Mouse (Mus musculus) ovary, adult 18-20 months (tissue): ENCODE results near the gene Gm7534.
"Not testable (repeated sequence)": the region's sequence is repeated elsewhere in the genome, so short reads cannot be mapped to it uniquely, and the experiment has no call there.

Source experiments
- DNase-seq: peaks from one replicate; pipeline ENCODE4 v3.0.0; 2022; ENCODE audit warnings: low spot score, mixed read lengths

The Gm7534 gene

DNA sequence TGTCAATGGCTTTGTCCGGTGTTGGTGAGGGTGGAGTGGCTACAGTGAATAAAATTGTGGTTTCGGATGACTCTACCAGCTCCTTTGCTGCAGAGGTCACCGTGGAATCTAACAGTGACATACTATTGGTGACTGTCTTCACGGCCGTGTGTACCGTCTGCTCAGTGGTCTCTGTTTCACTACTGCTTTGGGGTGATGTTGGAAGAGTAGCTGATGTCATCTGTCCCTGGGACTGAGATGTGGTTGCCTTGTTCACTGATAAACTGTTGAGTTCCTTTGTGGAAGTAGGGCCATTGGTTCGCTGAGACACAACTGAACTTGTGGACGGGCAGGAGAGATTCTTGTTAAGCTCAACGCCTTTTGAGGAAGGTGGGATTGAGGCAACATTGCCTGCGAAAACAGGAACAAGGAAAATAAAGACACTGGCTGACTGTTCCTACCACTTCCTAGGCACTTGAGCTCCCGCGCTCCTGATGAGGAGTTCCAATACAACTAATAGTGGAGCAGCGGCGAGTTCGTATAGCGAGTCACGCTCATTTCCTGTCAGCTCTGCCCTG is 614 bp upstream of the Gm7534 start:
- no peak for DNase-seq

DNA sequence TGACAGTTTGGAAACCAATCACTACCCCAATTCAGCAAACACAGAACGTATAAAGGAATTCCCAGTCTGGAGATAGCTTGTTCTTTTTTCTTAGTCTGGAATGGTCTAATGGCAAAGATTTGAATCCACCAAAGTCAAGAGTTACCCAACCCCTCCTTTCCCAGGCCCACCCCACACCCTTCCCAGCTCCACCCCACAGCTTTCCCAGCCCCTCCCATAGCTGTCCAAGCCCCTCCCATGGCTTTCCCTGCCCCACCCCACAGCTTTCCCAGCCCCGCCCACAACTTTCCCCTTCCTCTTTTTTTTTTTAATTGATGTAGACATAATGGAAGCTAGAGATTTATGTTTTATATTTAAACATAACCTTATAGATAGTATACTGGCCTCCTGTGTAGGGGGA is 3.4 kb downstream of the Gm7534 start:
- DNase-seq: no peak

DNA sequence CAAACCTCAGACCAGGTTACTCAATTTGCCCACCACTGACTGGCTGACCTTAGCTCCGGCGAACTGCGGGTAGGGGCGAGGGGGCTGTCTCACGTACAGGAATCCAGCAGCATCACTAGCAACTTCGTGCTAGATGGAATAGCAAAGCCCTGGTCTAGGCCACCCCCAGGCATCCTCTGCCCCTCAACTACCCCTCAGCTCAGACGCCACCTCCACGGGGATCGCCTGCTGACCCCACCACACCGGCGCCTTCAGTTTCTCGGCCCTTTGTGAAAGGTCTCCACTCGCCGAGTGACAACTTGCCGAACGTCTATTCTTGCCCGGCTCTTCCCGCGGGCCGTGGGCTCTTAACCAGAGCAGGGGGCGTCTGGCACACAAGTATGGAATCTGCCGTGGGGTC is 16.5 kb downstream of the Gm7534 start:
- DNase-seq: no peak

DNA sequence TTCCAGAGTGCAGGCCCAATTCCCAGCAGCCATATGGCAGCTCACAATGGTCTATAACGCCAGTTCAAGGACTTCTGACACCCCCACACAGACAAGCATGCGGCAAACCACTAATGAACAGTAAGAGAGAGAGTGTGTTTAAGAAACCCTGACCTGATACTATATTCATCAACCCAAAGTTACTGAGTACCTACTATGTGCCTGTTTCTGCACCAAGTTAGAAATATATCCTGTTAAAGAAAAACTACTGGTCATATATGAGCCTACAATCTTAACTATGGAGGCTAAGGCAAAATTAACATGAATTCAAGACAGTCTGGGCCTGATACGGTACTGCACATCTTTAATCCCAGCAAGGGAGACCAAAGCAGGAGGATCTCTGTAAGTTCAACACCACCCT is 17.2 kb downstream of the Gm7534 start:
- DNase-seq: no peak

DNA sequence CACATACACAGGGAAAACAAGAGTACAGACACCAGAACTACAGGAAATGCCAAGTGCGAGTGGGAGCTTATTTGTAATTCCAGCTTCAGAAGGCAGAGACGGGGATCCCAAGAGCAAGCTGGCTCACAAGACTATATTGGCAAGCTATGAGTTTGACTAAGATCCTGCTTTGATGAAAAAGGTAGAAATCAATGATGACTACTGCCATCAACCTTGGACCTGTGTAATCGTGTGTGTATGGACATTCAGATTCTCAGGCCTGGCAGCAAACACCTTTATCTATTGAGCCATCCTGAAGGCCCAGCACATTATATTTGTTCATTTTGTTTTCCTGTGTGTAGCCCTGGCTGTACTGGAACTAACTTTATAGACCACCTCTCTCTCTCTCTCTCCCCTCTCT is 19.1 kb downstream of the Gm7534 start:
- no peak for DNase-seq

DNA sequence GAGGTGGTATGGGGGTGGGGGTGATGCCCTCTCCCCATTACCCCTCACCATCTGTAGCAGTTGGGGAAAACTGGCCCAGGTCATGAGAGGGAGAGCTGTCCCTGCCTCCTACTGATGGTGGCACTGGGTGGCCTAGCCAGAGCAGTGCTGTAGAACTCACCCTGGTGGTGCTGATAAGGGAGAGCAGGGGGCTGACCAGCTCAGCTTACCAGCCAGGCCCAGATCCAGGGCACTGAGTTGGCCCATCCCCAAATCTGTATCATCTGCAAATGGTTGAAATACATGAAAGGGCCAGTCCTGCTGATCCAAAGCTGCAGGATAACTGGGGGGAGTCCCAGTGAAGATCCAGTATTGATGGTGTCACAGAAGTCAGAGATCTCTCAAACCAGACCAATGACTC is 21.0 kb downstream of the Gm7534 start:
- DNase-seq: no peak

DNA sequence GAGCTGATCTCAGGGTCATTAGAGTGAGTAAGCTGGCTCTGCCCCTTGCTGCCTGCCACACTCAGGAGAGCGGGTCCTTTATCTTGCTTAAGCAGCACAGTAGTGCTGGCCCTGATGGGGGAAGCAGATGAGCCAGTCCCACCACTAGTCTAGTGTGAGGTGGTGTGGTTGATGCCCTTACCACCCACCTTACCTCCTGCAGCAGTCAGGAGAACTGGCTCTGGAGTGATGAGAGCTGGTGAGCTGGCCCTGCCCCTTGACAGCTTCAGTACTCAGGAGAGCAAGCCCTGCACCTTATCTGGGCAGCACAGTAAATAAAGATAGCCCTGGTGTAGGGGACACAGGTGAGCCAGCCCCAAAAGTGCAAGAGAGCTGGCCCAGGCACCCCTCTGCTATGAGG is 21.7 kb downstream of the Gm7534 start:
- DNase-seq: no peak

DNA sequence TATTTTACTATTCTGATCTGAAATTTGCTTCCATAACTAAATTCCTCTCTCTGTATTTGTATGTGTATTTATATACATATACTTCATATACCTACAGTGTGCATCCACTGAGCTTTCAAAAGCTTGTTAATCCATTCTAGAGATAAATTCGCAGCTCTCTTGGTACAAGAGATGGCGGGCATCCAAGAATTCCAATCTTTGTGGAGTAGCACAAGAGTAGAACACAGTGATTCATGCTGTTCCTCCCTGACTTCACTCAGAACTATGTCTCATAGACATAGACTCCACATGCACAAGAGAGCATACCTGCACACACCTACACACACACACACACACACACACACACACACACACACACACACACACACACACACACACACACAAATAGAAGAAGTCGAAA is 30.4 kb downstream of the Gm7534 start:
- no peak for DNase-seq

DNA sequence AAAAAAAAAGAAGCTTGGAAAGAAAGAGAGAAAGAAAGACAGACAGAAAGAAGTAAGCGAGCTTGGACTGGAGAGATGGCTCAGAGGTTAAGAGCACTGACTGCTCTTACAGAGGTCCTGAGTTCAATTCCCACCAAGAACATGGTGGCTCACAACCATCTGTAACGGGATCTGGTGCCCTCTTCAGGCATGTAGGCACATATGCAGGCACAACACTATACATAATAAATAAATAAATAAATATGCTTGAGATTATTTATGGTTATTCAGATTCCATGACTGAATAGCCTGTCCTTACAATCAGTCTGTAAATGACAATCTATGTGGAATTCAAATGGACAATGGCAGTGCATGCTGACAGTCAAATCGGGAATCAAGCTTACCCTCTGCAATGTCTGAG is 35.9 kb downstream of the Gm7534 start:
- no peak for DNase-seq

DNA sequence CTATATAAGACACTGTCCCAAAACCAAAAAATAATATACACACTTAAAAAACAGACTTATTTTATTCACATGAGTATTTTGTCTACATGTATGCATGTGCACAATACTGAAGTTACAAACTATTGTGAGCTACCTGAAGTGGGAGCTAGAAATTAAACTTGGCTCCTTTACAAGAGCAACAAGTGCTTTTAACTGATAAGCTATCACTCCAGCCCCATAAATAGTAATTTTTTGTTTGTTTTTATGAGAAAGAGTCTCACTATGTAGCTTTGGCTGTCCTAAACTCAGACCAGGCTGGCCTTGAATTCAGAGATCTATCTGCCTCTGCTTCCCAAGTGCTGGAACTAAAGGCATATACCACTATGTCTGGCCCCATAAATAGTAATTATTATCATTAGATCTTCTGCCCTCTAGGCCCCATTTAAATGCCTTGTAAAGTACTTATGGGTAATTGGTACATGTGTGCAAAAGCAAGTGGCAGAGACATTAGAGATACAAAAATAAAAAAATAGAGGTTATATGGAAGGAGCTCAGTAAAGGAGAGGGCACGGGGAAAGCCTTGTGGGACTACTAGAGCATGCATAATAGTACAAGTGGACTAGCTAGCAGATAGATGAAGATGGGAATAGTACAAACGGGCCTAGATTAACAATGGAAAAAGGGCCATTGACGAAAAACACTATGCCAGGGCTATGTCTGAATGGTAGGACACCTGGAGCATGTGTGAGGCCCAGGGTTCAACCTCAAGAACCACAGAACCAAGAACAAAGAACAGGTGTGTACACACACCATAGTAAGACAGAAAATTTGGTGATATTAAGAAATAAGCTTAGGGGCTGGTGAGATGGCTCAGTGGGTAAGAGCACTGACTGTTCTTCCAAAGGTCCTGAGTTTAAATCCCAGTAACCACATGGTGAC is 37.0 kb downstream of the Gm7534 start:
- DNase-seq: no peak

DNA sequence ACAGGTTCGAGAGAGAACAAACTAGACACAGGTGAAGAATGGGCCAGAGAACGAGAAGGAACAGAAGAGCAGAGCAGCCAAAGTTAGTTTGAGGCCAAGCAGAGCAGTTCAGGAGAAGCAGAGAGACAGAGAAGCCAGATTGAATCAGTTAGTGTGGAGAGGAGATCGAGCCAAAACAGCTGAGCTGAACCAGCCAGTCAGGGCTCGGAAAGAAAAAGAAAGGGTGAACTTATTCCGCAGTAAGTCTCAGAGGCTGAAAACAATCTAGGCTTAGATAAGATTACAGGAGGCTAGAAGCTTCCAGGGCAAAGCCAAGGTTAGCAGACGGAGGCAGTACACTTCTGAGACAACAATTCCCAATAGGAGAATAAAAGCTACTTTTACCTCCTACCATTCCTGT is 37.8 kb downstream of the Gm7534 start:
- DNase-seq: peak; percentile 55

DNA sequence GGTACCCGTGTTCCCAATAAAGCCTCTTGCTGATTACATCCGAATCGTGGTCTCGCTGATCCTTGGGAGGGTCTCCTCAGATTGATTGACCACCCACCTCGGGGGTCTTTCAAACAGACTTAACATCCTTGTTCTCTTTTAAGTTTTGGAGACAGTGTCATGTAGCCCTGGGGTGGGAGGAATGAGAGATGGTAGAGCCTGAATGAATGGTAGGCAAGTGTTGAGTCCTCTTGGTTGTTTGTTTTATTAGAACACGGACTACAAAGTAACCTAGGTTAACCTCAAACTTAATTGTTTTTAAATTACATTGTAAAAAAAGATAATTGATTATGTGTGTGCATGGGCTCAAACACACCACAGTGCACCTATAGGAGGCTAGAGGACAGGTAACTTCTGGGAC is 38.2 kb downstream of the Gm7534 start:
- no peak for DNase-seq

DNA sequence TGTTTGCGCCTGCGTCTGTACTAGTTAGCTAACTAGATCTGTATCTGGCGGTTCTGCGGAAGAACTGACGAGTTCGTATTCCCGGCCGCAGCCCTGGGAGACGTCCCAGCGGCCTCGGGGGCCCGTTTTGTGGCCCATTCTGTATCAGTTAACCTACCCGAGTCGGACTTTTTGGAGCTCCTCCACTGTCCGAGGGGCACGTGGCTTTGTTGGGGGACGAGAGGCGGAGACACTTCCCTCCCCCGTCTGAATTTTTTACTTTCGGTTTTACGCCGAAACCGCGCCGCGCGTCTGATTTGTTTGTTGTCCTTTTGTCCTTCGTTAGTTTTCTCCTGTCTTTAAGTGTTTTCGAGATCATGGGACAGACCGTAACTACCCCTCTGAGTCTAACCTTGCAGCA is 42.7 kb downstream of the Gm7534 start:
- not testable (repeated sequence) for DNase-seq

DNA sequence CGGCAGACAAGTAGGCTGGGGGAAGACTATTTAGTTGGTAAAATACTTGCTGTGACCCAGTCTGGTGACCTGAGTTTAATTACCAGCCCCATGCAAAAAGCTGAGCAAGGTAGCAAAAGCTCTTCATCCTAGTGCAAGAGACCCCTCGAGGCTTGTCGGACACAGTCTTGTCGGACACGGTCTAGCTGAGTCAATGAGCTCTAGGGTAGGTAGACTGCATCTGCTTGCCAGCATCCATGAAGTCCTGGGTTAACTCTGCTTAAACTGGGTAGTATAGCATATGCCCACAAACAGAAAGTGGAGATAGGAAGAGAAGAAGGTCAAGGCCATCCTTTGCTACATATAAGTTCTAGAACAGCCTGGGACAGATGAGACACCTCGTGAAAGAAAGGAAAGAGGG is 44.0 kb downstream of the Gm7534 start:
- DNase-seq: no peak

DNA sequence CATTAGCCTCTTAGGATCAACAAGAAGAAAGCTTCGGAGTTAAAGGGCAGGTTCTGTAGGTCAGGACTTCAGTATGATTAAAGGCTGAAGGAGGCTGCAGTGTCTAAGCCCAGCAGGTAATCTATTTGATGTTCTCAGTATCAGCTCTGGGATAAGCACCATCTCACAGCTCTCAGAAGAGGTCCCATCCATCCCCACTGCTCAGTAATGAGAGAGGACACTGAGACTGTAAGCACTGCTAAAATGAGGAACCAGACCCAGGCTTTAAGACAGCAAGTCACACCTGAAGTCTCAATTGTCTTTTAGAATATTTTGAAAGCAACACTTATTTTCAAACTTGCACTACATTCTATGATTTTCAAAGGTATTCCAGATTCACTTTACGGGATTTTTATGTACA is 45.2 kb downstream of the Gm7534 start:
- DNase-seq: no peak

DNA sequence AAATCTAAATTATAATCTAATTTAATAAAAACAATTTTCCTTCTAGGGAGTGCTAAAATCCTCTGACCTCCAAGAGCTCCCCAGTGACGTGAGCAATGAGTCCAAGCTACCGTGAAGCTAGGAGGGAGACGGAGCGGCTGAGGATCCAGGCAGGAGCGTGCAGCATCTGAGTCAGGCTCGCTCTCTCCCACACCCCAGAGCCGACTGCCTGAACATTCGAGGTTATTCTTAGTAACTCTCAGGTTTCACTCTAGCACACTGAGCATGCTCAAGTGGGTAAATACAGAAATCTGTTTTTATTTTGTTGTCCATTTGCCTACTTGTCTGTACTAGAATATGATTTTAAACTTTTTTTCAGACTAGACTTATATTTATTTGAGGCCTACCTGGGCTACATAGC is 46.1 kb downstream of the Gm7534 start:
- no peak for DNase-seq

DNA sequence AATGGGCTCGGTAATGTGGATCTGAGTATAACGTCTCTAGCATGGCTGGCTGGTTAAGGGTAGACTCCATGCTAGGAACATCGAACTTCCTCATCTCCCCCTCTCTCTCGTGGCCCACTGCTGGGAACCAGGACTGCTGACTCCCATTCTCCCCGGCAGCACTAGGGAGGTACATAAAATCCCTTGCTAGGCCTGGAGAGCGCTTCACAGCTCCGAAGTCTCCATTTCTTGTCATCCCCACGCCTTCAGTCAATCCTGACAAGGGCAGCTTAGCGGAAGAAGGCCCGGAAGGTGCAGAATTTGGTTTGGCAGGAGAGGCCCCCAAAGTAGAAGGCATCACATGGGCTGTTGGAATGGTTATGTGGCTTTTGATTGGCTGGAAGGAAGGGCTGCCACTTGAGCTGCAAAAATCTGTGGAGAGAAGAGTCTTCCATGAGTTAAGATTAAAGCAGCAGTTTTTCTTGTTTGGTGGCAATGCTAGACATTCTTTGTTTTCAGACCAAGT is 46.8 kb downstream of the Gm7534 start:
- no peak for DNase-seq

DNA sequence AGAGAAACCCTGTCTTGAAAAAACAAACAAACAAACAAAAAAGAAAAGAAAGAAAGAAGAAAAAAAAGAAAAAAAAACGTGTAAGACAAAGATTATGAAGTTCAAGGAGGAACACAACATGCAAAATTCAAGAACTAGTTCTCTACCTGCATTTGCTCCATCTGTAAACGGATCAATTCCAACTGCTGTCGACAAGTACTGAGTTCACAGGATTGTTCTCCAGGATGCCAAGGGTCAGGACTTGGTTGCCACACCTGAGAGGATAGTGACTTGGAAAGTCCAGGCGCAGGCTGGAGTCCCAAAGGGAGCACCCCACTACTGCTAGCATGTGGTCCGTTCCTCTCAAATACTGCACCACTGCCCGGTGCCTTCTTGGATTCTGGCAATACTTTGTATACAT is 47.3 kb downstream of the Gm7534 start:
- no peak for DNase-seq

DNA sequence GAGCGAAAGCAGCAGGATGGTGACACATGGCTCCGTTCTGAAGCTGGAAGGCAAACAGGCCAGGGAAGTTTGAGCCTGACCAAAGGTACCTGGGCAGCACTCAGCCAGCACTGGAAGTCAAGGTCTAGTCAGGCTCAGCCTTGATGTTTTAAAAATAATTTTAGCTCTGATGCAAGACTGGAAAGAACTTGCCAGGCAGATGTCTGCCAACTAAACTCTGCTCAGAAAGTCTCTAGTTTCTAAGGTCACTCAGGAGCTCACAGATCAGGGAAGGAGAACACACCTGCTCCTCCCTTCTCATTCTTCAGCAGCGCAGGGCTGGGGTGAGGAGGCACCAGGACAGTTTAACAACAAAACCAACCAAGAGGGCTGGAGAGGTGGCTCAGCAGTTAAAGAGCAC is 48.5 kb downstream of the Gm7534 start:
- no peak for DNase-seq

DNA sequence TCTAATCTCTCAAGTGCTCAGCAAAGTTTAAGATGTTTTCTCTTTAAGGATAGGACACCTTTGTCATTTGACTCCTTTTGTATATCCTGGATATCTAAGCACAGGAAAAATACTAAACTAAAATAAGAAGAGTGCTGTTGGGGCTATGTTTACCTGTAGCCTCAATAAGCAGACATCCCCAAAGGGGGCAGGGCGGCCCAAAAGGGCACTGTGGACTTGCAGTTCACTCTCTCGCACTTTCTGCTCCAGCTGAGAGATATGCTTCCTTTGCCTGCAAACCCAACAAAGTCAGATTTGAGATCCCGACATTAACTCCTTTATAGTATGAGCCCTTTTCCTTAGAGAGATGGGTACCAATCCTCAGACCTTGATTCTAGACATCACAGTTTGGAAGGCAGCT is 49.1 kb downstream of the Gm7534 start:
- DNase-seq: no peak

DNA sequence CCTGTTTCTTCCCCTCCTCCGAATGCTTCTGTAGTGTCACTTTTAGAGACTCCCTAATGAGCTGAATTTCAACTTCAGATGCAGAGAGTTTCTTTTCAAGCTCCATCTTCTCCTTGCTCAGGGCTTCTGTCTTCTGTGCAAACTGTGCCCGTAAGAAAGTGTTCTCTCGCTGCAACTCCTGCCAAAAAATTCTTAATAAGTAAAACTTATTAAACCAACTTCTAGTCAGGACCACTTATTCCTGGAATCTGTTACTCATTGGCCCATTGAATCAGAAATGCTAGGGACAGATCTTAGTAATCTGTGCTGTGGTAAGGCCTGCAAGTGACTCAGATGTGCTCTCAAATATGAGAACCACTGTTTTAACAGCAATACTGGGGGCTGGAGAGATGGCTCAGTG is 50.7 kb downstream of the Gm7534 start:
- no peak for DNase-seq

DNA sequence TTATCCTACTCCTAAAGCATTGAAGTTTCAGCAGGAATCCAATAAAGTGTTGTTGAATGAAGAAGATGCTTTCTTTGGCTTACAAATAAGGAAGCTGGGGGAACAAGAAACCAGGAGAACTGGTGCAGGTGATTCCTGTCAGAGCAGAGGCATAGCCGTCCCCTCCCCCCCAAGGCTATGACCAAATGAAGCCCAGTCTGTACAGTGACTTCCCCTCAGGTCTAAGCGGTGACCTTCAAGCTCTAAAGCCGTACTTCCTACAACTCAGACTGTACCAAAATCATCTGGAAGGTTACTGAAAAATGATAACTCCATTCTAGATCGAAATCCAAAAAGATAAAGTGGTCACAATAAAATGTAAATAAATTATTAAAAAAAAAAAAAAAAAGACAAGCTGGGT is 53.4 kb downstream of the Gm7534 start:
- DNase-seq: no peak

DNA sequence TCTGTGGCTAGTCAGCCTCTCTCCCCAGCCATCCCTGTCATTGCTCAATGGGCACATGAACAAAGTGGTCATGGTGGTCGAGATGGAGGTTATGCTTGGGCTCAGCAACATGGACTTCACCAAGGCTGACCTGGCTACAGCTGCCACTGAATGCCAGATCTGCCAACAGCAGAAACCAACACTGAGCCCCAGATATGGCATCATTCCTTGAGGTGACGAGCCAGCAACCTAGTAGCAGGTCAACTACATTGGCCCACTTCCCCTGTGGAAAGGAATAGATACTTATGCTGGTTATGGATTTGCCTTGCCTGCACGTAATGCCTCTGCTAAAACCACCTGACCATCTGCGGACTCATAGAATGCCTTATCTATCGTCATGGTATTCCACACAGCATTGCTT is 58.5 kb downstream of the Gm7534 start:
- DNase-seq: not testable (repeated sequence)
